8 mouse cellular contexts compared by ENCODE assay signal in genomic region chr2:32137667-32138266, GRCm38 (mm10). TPM values are rescaled to one million over a fixed set of nuclear protein-coding genes. Genes with fewer than 3 reads are reported as not detected.
DNase-seq lines count a peak whose midpoint lies in the region; ATAC-seq lines count a peak whose summit lies in the region.

No protein-coding gene starts in this region.

- peaks cover 2% of the 10 kb centered on the region; the same call in 1 of the 2 replicates for H3K4me1 ChIP-seq in forebrain, embryonic 14.5 days (ENCODE audit: control insufficient read depth, insufficient read depth, low read length)
- H3K4me1 ChIP-seq in neural tube, embryonic 15.5 days: peaks cover 11% of the 10 kb centered on the region

- peak overlapping the region; percentile 94 for H3K4me2 ChIP-seq in forebrain, embryonic 14.5 days (ENCODE audit: low read length)
- H3K4me2 ChIP-seq in neural tube, embryonic 15.5 days: peak overlapping the region; percentile 92

- H3K27ac ChIP-seq in forebrain, embryonic 14.5 days (ENCODE audit: low read depth, low read length): peak overlapping the region; percentile 85
- H3K27ac ChIP-seq in neural tube, embryonic 15.5 days (replicated peaks): peak overlapping the region; percentile 94

- under 1% methylated on average over 40 of the region's 40 CpGs for WGBS in forebrain, embryonic 14.5 days
- WGBS in neural tube, embryonic 15.5 days: under 1% methylated on average over 40 of the region's 40 CpGs

- ATAC-seq in forebrain, embryonic 14.5 days: peak; percentile 96
- ATAC-seq in neural tube, embryonic 15.5 days (ENCODE audit: low FRiP score): peak; percentile 95

- H3K9me3 ChIP-seq in forebrain, embryonic 14.5 days (replicated peaks; ENCODE audit: control insufficient read depth, low read length): no peaks in the 10 kb centered on the region
- no peaks in the 10 kb centered on the region for H3K9me3 ChIP-seq in neural tube, embryonic 15.5 days (replicated peaks)

- H3K9ac ChIP-seq in forebrain, embryonic 14.5 days (ENCODE audit: low read length): peak overlapping the region; percentile 77
- H3K9ac ChIP-seq in neural tube, embryonic 15.5 days (replicated peaks): peak overlapping the region; percentile 69

- no peaks in the 10 kb centered on the region for H3K27me3 ChIP-seq in forebrain, embryonic 14.5 days (replicated peaks; ENCODE audit: control insufficient read depth, insufficient read depth, low read length)
- no peaks in the 10 kb centered on the region for H3K27me3 ChIP-seq in neural tube, embryonic 15.5 days (replicated peaks)

- intact Hi-C loops in heart, postnatal 14 days (cut with DNase I): loop anchor here (5.0 to 10.0 kb wide), 2 partner anchors 145 to 453 kb away; partner anchors contain the start of gene Abl1

- H3K36me3 ChIP-seq in forebrain, embryonic 14.5 days (ENCODE audit: control insufficient read depth, insufficient read depth, low read length): no peaks in the 10 kb centered on the region
- no peaks in the 10 kb centered on the region for H3K36me3 ChIP-seq in neural tube, embryonic 15.5 days

- DNase-seq in ES-CJ7 (ENCODE audit: low read depth, low spot score): peak; percentile 99
- DNase-seq in cerebellum, adult 11 months: peak; percentile 95
- DNase-seq in forebrain, embryonic 14.5 days (ENCODE audit: low spot score): peak; percentile 100
- peak; percentile 97 for DNase-seq in heart, postnatal 14 days
- DNase-seq in layer of hippocampus, adult 11-12 months (ENCODE audit: low spot score): peak; percentile 97
- DNase-seq in lung, adult 18-20 months: peak; percentile 97 to 99
- peak; percentile 98 for DNase-seq in testis, postnatal 14 days (ENCODE audit: low spot score)

- H3K4me3 ChIP-seq in forebrain, embryonic 14.5 days (ENCODE audit: low read depth, low read length): peak overlapping the region; percentile 61
- H3K4me3 ChIP-seq in neural tube, embryonic 15.5 days (replicated peaks): peak overlapping the region; percentile 70

RNA-seq across cellular contexts. Expression of gene Prrc2b, which starts 13.1 kb away (rescaled TPM):
- 53.3 and 62.4 TPM in 2 replicates for polyA plus RNA-seq in forebrain, embryonic 14.5 days (2014; fragmentation: Nextera tagmentation; extraction: Ambion mirVana)
- 100 to 1,000 TPM in 1 of 2 experiments, 10 to 100 TPM in 1; 92.9 to 101 TPM for total RNA-seq in heart, postnatal 14 days (2021)
- 56.6 and 59.9 TPM in 2 replicates for polyA plus RNA-seq in neural tube, embryonic 15.5 days (2015; fragmentation: Nextera tagmentation; extraction: Ambion mirVana)

RNA-seq across cellular contexts. Expression of gene Plpp7, which starts 42.4 kb away (rescaled TPM):
- 11.3 and 16.1 TPM in 2 replicates for polyA plus RNA-seq in forebrain, embryonic 14.5 days (2014; fragmentation: Nextera tagmentation; extraction: Ambion mirVana)
- 10 to 100 TPM; 26.1 to 30.9 TPM for total RNA-seq in heart, postnatal 14 days (2021)
- polyA plus RNA-seq in neural tube, embryonic 15.5 days (2015; fragmentation: Nextera tagmentation; extraction: Ambion mirVana): 26.1 and 32.6 TPM in 2 replicates

RNA-seq across cellular contexts. Expression of gene Fam78a, which starts 53.1 kb away (rescaled TPM):
- polyA plus RNA-seq in forebrain, embryonic 14.5 days (2014; fragmentation: Nextera tagmentation; extraction: Ambion mirVana): 0.34 and 0.66 TPM in 2 replicates
- 10 to 100 TPM; 22.8 to 23.9 TPM for total RNA-seq in heart, postnatal 14 days (2021)
- polyA plus RNA-seq in neural tube, embryonic 15.5 days (2015; fragmentation: Nextera tagmentation; extraction: Ambion mirVana): 0.92 and 3.1 TPM in 2 replicates

Comparison
In these comparisons a context has a peak if more than half of its experiments do, and no peak if none do; other contexts are left out.
1. Peak in every context shown above with its lines: DNase-seq, ATAC-seq, H3K4me3 ChIP-seq and H3K27ac ChIP-seq.